Mouse (Mus musculus): Measurements from ENCODE around the gene Gatd1. TPM values are rescaled to one million over a fixed set of nuclear protein-coding genes. Genes with fewer than 3 reads are reported as not detected.

Gatd1 gene
- polyA plus RNA-seq, 1 experiment, result 36.7 TPM

DNA sequence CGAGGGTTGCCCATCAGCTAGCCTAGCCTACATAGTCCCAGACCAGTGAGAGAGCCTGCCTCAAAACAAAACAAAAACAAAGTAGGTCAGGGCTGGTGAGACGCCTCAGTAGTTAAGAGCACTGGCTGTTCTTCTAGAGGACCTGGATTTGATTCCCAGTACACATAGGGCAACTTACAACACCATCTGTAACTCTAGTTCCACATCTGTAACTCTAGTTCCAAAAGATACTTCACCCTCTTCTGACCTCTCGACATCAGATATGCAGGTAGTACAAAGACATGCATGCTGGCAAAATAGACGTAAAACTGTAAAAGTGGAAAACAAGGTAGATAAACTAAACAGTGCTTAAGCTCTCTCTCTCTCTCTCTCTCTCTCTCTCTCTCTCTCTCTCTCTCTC, 9.9 kb upstream of the Gatd1 start:
- Histone ChIP-seq H3K9ac (ENCODE audit: low read depth, poor library complexity, severe bottlenecking) (no peak overlapping the region), H3K27me3 (ENCODE audit: control insufficient read depth, insufficient read depth, low read length, poor library complexity, severe bottlenecking) (no peaks in the 10 kb centered on the region), H3K27ac (ENCODE audit: insufficient read depth, low read length) (no peak overlapping the region), H3K4me1 (ENCODE audit: control insufficient read depth, insufficient read depth, low read length) (peaks cover 1% of the 10 kb centered on the region), H3K36me3 (ENCODE audit: control insufficient read depth, insufficient read depth, low read length, poor library complexity, severe bottlenecking) (no peaks in the 10 kb centered on the region), H3K4me3 (ENCODE audit: low read depth, low read length) (no peak overlapping the region), H3K9me3 (replicated peaks; ENCODE audit: control insufficient read depth, insufficient read depth, low read length, poor library complexity, severe bottlenecking) (no peaks in the 10 kb centered on the region)
- TF ChIP-seq CTCF (IDR thresholded peaks at IDR 0.05; ENCODE audit: low read depth, low read length) (no peak), EP300 (IDR thresholded peaks at IDR 0.05; ENCODE audit: insufficient read depth, low read depth, low read length) (no peak), POLR2A (IDR thresholded peaks at IDR 0.05; ENCODE audit: insufficient read depth, low read length) (no peak)

DNA sequence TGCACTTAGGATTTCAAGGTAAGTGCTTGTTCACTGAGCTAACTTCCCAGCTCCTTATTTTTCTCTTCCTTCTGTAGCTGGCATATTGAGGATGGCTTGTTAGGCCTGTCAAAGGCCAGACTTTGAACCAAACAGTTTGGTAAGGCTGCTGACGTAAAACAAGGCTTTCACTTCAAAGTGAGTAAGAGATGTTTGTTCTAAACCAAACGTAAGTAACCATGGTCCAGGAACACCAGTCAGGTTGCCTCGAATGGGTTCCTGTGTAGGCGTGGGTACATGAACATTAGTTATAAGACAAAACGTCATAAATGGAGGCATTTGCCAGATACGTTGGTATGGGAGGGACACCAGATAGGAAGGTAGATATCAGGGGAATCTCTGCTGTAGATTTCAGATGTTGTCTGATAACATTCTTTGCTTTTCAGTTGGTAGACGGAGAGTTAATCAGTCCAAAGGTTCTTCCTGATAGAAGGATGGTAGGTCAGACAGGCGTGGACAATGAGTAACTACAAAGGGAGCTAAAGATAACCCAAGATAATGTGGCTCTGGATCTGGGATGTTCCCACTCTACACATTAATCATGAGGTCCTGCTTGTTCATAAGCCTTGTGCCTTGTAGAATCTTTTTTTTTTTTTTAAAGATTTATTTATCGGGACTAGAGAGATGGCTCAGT, 6.2 kb upstream of the Gatd1 start:
- no peak for TF ChIP-seq CTCF (IDR thresholded peaks at IDR 0.05; ENCODE audit: low read depth, low read length)
- no peak for TF ChIP-seq POLR2A (IDR thresholded peaks at IDR 0.05; ENCODE audit: insufficient read depth, low read length)
- TF ChIP-seq EP300 (IDR thresholded peaks at IDR 0.05; ENCODE audit: insufficient read depth, low read depth, low read length), result no peak
- Histone ChIP-seq H3K27ac (ENCODE audit: insufficient read depth, low read length) (no peak overlapping the region), H3K4me3 (ENCODE audit: low read depth, low read length) (no peak overlapping the region), H3K9me3 (replicated peaks; ENCODE audit: control insufficient read depth, insufficient read depth, low read length, poor library complexity, severe bottlenecking) (no peaks in the 10 kb centered on the region), H3K27me3 (ENCODE audit: control insufficient read depth, insufficient read depth, low read length, poor library complexity, severe bottlenecking) (no peaks in the 10 kb centered on the region), H3K4me1 (ENCODE audit: control insufficient read depth, insufficient read depth, low read length) (peaks cover 6% of the 10 kb centered on the region), H3K9ac (ENCODE audit: low read depth, poor library complexity, severe bottlenecking) (no peak overlapping the region), H3K36me3 (ENCODE audit: control insufficient read depth, insufficient read depth, low read length, poor library complexity, severe bottlenecking) (no peaks in the 10 kb centered on the region)

DNA sequence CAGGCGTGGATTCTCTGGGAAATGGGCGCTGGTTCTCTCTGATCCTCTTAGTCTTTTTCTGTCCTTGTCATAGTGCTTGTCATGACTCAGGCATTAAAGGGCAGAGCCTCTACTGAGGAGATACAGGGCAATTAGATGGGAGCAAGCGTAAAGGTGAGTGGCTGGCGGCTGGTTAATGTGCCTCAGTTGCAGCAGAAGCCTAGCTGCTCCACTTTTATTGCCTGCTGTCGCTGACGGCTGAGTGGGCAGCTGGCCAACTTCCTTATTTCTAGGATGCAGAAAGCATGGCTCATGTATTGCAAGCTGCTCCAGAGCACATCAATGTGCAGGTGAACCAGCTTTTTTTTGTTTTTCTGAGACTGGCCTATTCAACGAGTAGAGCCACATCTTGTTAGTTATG, 5.0 kb upstream of the Gatd1 start:
- Histone ChIP-seq H3K9ac (ENCODE audit: low read depth, poor library complexity, severe bottlenecking) (no peak overlapping the region), H3K36me3 (ENCODE audit: control insufficient read depth, insufficient read depth, low read length, poor library complexity, severe bottlenecking) (no peaks in the 10 kb centered on the region), H3K4me1 (ENCODE audit: control insufficient read depth, insufficient read depth, low read length) (peaks cover 6% of the 10 kb centered on the region), H3K4me3 (ENCODE audit: low read depth, low read length) (no peak overlapping the region), H3K27me3 (ENCODE audit: control insufficient read depth, insufficient read depth, low read length, poor library complexity, severe bottlenecking) (no peaks in the 10 kb centered on the region), H3K9me3 (replicated peaks; ENCODE audit: control insufficient read depth, insufficient read depth, low read length, poor library complexity, severe bottlenecking) (no peaks in the 10 kb centered on the region), H3K27ac (ENCODE audit: insufficient read depth, low read length) (no peak overlapping the region)
- TF ChIP-seq EP300 (IDR thresholded peaks at IDR 0.05; ENCODE audit: insufficient read depth, low read depth, low read length), result no peak
- no peak for TF ChIP-seq CTCF (IDR thresholded peaks at IDR 0.05; ENCODE audit: low read depth, low read length)
- TF ChIP-seq POLR2A (IDR thresholded peaks at IDR 0.05; ENCODE audit: insufficient read depth, low read length), result no peak

- Histone ChIP-seq H3K4me3 (ENCODE audit: low read depth, low read length) (no peak overlapping the region), H3K27ac (ENCODE audit: insufficient read depth, low read length) (no peak overlapping the region), H3K4me1 (ENCODE audit: control insufficient read depth, insufficient read depth, low read length) (peaks cover 6% of the 10 kb centered on the region), H3K27me3 (ENCODE audit: control insufficient read depth, insufficient read depth, low read length, poor library complexity, severe bottlenecking) (no peaks in the 10 kb centered on the region), H3K9me3 (replicated peaks; ENCODE audit: control insufficient read depth, insufficient read depth, low read length, poor library complexity, severe bottlenecking) (no peaks in the 10 kb centered on the region), H3K9ac (ENCODE audit: low read depth, poor library complexity, severe bottlenecking) (no peak overlapping the region), H3K36me3 (ENCODE audit: control insufficient read depth, insufficient read depth, low read length, poor library complexity, severe bottlenecking) (no peaks in the 10 kb centered on the region)
- TF ChIP-seq POLR2A (IDR thresholded peaks at IDR 0.05; ENCODE audit: insufficient read depth, low read length) (no peak), CTCF (IDR thresholded peaks at IDR 0.05; ENCODE audit: low read depth, low read length) (peak; percentile 53)
These were observed 4.1 kb upstream of the Gatd1 start for GRCm38 (mm10) chr7:141417731-141418681.

DNA sequence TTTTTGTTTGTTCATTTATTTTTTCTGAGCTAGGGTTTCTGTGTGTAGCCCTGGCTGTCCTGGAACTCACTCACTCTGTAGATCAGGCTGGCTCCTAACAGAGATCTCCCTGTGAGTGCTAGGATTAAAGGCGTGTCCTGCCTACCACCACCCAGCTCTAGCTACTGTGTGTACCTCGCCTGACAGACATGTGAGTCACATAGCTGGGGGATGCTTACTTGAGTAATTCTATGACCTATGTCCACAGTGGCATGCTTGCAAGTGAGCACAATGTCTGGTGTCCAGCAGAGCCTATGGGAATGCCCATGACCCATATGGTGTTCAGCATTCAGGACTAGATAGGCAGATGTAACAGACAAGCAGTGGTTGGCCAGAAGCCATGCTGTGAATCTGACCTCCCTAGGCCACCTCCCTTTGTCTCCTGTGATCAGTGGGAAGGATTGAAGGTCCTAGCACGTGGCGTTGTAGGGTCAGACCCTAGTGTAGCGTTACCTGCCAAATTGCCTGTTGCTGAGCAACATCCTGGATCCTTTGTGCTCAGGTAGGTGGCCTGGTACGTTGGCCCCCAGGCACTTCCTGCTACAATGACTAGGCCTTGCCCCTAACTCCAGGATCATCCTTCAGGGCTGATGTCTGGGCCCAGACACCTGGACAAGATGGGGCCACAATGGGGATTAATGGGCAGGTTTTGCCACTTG, 2.4 kb upstream of the Gatd1 start:
- TF ChIP-seq CTCF (IDR thresholded peaks at IDR 0.05; ENCODE audit: low read depth, low read length) (no peak), EP300 (IDR thresholded peaks at IDR 0.05; ENCODE audit: insufficient read depth, low read depth, low read length) (peak; percentile 82), POLR2A (IDR thresholded peaks at IDR 0.05; ENCODE audit: insufficient read depth, low read length) (no peak)
- no peaks in the 10 kb centered on the region for H3K9me3 ChIP-seq (replicated peaks; ENCODE audit: control insufficient read depth, insufficient read depth, low read length, poor library complexity, severe bottlenecking)
- H3K27ac ChIP-seq (ENCODE audit: insufficient read depth, low read length), result no peak overlapping the region; the same call in 1 of the 2 replicates
- no peak overlapping the region for H3K4me3 ChIP-seq (ENCODE audit: low read depth, low read length)
- no peaks in the 10 kb centered on the region for H3K27me3 ChIP-seq (ENCODE audit: control insufficient read depth, insufficient read depth, low read length, poor library complexity, severe bottlenecking)
- H3K4me1 ChIP-seq (ENCODE audit: control insufficient read depth, insufficient read depth, low read length), result peaks cover 6% of the 10 kb centered on the region
- no peak overlapping the region for H3K9ac ChIP-seq (ENCODE audit: low read depth, poor library complexity, severe bottlenecking)
- no peaks in the 10 kb centered on the region for H3K36me3 ChIP-seq (ENCODE audit: control insufficient read depth, insufficient read depth, low read length, poor library complexity, severe bottlenecking)
